Comparison of ENCODE assay signal across 21 mouse cellular contexts in genomic region chr2:132572651-132573050, GRCm38 (mm10). TPM values are rescaled to one million over a fixed set of nuclear protein-coding genes. Genes with fewer than 3 reads are reported as not detected.
DNase-seq lines count a peak whose midpoint lies in the region; ATAC-seq lines count a peak whose summit lies in the region.
"Had no signal": no experiment of that assay in that cellular context is flagged by ENCODE, and none has a peak within 500 bp of the region (broad histone marks: within the 10 kb centered on the region; RNA-seq: fewer than 3 reads in every experiment).

No protein-coding gene starts in this region.

- H3K4me1 ChIP-seq in heart, embryonic 13.5 days = peaks cover 24% of the 10 kb centered on the region
- H3K4me1 ChIP-seq in megakaryocyte, embryonic 14.5 days = peaks cover 47% of the 10 kb centered on the region
- H3K4me1 ChIP-seq in liver, embryonic 15.5 days (replicated peaks) = peaks cover 42% of the 10 kb centered on the region

- H3K9me3 ChIP-seq in heart, embryonic 13.5 days = no peaks in the 10 kb centered on the region
- H3K9me3 ChIP-seq in megakaryocyte, embryonic 14.5 days = no peaks in the 10 kb centered on the region
- H3K9me3 ChIP-seq in liver, embryonic 15.5 days (replicated peaks) = no peaks in the 10 kb centered on the region
- H3K9me3 ChIP-seq: forebrain, embryonic 10.5 days; forebrain, embryonic 15.5 days; midbrain, embryonic 12.5 days; neural tube, embryonic 13.5 days had no signal

- ATAC-seq in heart, embryonic 13.5 days (ENCODE audit: extremely low read depth, insufficient number of reproducible peaks, low FRiP score, low TSS enrichment) = no peak
- no peak for ATAC-seq in megakaryocyte, adult 5-6 weeks (ENCODE audit: poor library complexity, severe bottlenecking)
- no peak for ATAC-seq in liver, embryonic 15.5 days (ENCODE audit: insufficient read depth)
- ATAC-seq: forebrain, embryonic 15.5 days; intestine, postnatal 0 days had no signal

- DNase-seq in heart, postnatal 4 days = no peak
- no peak for DNase-seq in adrenal gland, adult 2 months
- DNase-seq: adrenal gland, postnatal 10 days; B cell, adult 2 months; cerebellum, adult 8-10 months; cerebellum, postnatal 25 days; kidney, adult 9 months; kidney, postnatal 14 days; left cerebral cortex, postnatal 4 days; lung, embryonic 14.5 days; lung, postnatal 14 days had no signal

- H3K9ac ChIP-seq in heart, embryonic 13.5 days = no peak overlapping the region
- peak overlapping the region; percentile 16; the same call in 1 of the 2 replicates for H3K9ac ChIP-seq in liver, embryonic 15.5 days
- H3K9ac ChIP-seq: forebrain, embryonic 15.5 days; hindbrain, embryonic 14.5 days; lung, embryonic 14.5 days; midbrain, embryonic 12.5 days; neural tube, embryonic 13.5 days had no signal

- peak overlapping the region; percentile 6; the same call in 1 of the 2 replicates for H3K4me3 ChIP-seq in heart, embryonic 13.5 days
- peak overlapping the region; percentile 84 for H3K4me3 ChIP-seq in megakaryocyte, embryonic 14.5 days (replicated peaks)
- H3K4me3 ChIP-seq in liver, embryonic 15.5 days (replicated peaks) = peak overlapping the region; percentile 42
- H3K4me3 ChIP-seq: forebrain, embryonic 10.5 days; forebrain, embryonic 15.5 days; midbrain, embryonic 12.5 days; neural tube, embryonic 13.5 days had no signal

- H3K4me2 ChIP-seq in heart, embryonic 13.5 days = peak overlapping the region; percentile 34
- peak overlapping the region; percentile 51 for H3K4me2 ChIP-seq in liver, embryonic 15.5 days
- H3K4me2 ChIP-seq: forebrain, embryonic 15.5 days; hindbrain, embryonic 14.5 days; lung, embryonic 14.5 days; midbrain, embryonic 12.5 days; neural tube, embryonic 13.5 days had no signal

- H3K27me3 ChIP-seq in heart, embryonic 13.5 days (replicated peaks) = no peaks in the 10 kb centered on the region
- no peaks in the 10 kb centered on the region for H3K27me3 ChIP-seq in megakaryocyte, embryonic 14.5 days (replicated peaks)
- no peaks in the 10 kb centered on the region for H3K27me3 ChIP-seq in liver, embryonic 15.5 days
- H3K27me3 ChIP-seq: forebrain, embryonic 15.5 days; midbrain, embryonic 12.5 days; neural tube, embryonic 13.5 days had no signal

- H3K36me3 ChIP-seq in heart, embryonic 13.5 days = peaks cover 38% of the 10 kb centered on the region
- H3K36me3 ChIP-seq in megakaryocyte, embryonic 14.5 days (replicated peaks; ENCODE audit: low read length) = peaks cover 67% of the 10 kb centered on the region
- peaks cover 43% of the 10 kb centered on the region for H3K36me3 ChIP-seq in liver, embryonic 15.5 days (replicated peaks)

- no peak overlapping the region for H3K27ac ChIP-seq in heart, embryonic 13.5 days (replicated peaks)
- peak overlapping the region; percentile 76 for H3K27ac ChIP-seq in liver, embryonic 15.5 days (replicated peaks)
- H3K27ac ChIP-seq: forebrain, embryonic 10.5 days; forebrain, embryonic 15.5 days; hindbrain, embryonic 14.5 days; midbrain, embryonic 12.5 days; neural tube, embryonic 13.5 days had no signal

- 94% methylated on average over 3 of the region's 3 CpGs for WGBS in heart, embryonic 13.5 days
- WGBS in liver, embryonic 15.5 days (ENCODE audit: insufficient replicate concordance) = 88% methylated on average over 3 of the region's 3 CpGs

RNA-seq across cellular contexts. Expression of gene Gpcpd1, which starts 14.9 kb away (rescaled TPM):
- 31.6 and 31.7 TPM in 2 replicates for polyA plus RNA-seq in heart, embryonic 13.5 days (2015; fragmentation: Nextera tagmentation; extraction: Ambion mirVana)
- total RNA-seq in heart, postnatal 4 days (2021) = 10 to 100 TPM; 62.0 to 71.1 TPM
- 0.64 and 5.3 TPM in 2 replicates for polyA plus RNA-seq in megakaryocyte, embryonic 14.5 days (2012; ENCODE audit: insufficient read depth, low replicate concordance)
- total RNA-seq in megakaryocyte, adult 5-6 weeks (2015) = 55.9 and 57.3 TPM in 2 replicates
- total RNA-seq in megakaryocyte, adult 5-6 weeks (2017) = 49.6 and 52.2 TPM in 2 replicates
- 64.7 and 73.0 TPM in 2 replicates for polyA plus RNA-seq in liver, embryonic 15.5 days (2015; fragmentation: Nextera tagmentation; extraction: Ambion mirVana)
- total RNA-seq in adrenal gland, adult 2 months (2021) = 10 to 100 TPM; 18.6 to 41.7 TPM
- polyA plus RNA-seq in adrenal gland, adult 2 months (2012; rRNA removed) = 1.3 and 2.1 TPM in 2 replicates

Comparison
In these comparisons a context has a peak if more than half of its experiments do, and no peak if none do; other contexts are left out.
1. H3K4me3 ChIP-seq: peak in every context shown above with its lines; median percentile 84 in megakaryocyte, embryonic 14.5 days; 42 in liver, embryonic 15.5 days; 6 in heart, embryonic 13.5 days.